Mouse (Mus musculus) gastrocnemius, adult 2 months (tissue): Measurements from ENCODE around the gene Tmem79. TPM values are rescaled to one million over a fixed set of nuclear protein-coding genes. Genes with fewer than 3 reads are reported as not detected.
"Not testable (repeated sequence)": the region's sequence is repeated elsewhere in the genome, so short reads cannot be mapped to it uniquely, and the experiment has no call there.

Source experiments
- DNase-seq: peaks from one replicate; pipeline ENCODE4 v3.0.0; 2022
- H3K27ac ChIP-seq: fragments of 200-600 bp; 2 replicates; pipeline ENCODE4 v1.8.1; 2022; ENCODE audit warnings: mild to moderate bottlenecking
- H3K4me3 ChIP-seq: fragments of 200-600 bp; 2 replicates; pipeline ENCODE4 v1.8.1; 2022; ENCODE audit warnings: mild to moderate bottlenecking, moderate library complexity
- CTCF ChIP-seq: fragments of 200-600 bp; IDR thresholded peaks from 2 replicates; pipeline ENCODE4 v1.8.1; 2022; ENCODE audit warnings: antibody characterized with exemption, mild to moderate bottlenecking, moderate library complexity
- intact Hi-C: fragments of 180-260 bp; cut with DNase I; formaldehyde crosslinking; loops from one replicate; pipeline ENCODE4 v1.15.1; 2025
- long read RNA-seq, 2 experiments: library from polyadenylated mRNA; stranded (forward); transcript quantifications; one replicate each; pipeline ENCODE4 v2.0.0; 2021
- total RNA-seq, 2 experiments: library from RNA; stranded (reverse); gene quantifications; 2 replicates each; pipeline ENCODE4 v1.2.3; 2021

Tmem79 gene
- total RNA-seq: 1 to 10 TPM; 2.0 to 2.1 TPM
- long read RNA-seq, experiment 1, partial matches to known transcripts: 0 of 5 reads
- long read RNA-seq, experiment 1, other reads (novel, unspliced or antisense): 5 of 5 reads
- long read RNA-seq, experiment 2, partial matches to known transcripts: 0 of 10 reads
- long read RNA-seq, experiment 2, other reads (novel, unspliced or antisense): 10 of 10 reads

DNA sequence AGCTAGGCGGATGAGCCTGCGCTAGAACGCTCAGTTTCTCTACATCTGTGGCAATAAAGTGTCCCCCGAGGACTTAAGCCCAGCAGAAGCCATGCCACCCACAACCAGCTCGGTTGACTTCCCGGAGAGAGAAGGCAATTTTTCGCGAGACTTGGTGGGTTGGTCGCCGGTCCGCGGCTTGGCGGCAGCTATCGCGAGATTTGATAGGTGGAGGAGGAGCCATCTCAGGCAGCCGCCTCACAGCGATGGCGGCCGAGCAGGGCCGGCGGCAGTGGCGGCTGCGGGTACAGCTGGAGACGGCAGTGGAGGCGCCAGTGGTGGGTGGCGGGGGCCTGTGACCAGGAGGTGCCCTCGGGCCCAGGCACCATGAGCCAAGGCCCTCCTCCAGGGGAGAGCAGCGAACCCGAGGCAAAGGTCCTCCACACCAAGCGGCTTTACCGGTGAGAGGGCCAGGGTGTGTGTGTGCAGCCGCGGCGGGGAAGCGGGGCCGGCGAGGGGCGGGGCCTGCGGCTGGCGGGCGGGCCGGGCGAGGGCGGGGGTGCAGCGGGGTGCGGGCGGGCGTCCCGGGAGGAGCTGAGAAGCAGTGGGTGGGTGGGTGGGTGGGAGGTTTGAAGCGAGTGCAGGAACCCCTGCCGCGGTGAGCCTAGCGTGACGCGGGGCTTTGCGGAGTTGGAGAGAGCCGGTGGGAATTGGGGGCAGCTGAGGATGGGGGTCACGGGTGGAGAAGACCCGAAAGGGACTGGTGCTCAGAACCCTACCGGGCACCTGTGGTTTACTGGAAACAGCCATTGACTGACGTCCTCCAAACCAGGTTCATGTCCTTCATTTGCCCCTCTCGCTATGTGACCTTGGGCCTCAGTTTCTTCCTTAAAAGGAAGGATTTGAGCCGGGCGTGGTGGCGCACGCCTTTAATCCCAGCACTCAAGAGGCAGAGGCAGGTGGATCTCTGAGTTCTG, at the start of gene Tmem79, which contains the start of gene Smg5:
Gene Tmem79 (minus strand): TSS at position 91 of the 956 bp plus-strand sequence.
Gene Smg5 (plus strand): TSS at position 203 of the 956 bp plus-strand sequence.
- Histone ChIP-seq H3K27ac (peak within 1 kb of the TSS; percentile 98), H3K4me3 (peak within 1 kb of the TSS; percentile 89)
- no peak for TF ChIP-seq CTCF
- intact Hi-C loops: no loop called here
- peak; percentile 98 for DNase-seq

DNA sequence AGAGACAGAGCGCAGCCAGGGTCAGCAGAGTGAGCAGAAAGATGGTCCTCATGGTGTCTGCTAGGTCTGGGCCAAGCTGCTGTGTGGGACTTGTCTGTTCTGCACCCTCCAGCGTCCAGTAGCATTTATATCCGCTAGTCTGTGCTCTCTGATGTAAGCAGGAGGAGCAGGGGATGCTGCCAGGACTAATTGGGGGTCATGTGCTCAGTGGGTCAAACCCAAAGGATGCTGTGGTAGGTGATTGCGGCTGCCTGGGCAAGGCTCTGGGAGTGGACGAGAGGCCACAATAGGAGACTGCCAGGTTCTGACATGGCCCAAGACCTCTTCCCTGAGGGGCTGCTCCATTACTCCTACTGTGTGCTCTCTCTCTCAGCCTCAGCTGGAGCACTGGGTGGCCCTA, 48.4 kb upstream of the Tmem79 start, which contains the start of gene Bglap:
Gene Bglap (minus strand): TSS at position 101 of the 400 bp plus-strand sequence.
- Histone ChIP-seq H3K4me3 (no peak within 1 kb of the TSS), H3K27ac (no peak within 1 kb of the TSS)
- TF ChIP-seq CTCF: no peak
- intact Hi-C loops: no loop called here
- no peak for DNase-seq

DNA sequence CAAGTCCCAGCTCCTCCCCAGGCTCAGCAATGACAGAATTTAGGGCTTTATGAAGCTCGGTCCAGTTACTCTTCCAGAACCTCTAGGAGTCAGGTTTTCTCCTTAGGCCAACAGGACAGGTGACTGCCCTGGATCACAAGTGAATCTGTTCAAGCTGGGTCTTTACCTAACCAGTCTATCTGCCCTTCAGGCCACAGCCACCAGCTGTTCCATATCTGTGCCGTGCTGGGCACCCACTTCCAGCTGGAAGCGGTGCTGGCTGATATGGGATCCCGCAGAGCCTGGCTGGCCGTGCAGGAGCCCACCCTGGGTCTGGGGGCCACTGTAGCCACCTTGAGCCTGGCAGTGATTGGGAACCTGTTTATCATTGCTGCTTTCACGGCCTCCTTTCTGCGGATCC, 46.4 kb upstream of the Tmem79 start:
- H3K4me3 ChIP-seq, DNase-seq, H3K27ac ChIP-seq, intact Hi-C loops: not testable (repeated sequence)

DNA sequence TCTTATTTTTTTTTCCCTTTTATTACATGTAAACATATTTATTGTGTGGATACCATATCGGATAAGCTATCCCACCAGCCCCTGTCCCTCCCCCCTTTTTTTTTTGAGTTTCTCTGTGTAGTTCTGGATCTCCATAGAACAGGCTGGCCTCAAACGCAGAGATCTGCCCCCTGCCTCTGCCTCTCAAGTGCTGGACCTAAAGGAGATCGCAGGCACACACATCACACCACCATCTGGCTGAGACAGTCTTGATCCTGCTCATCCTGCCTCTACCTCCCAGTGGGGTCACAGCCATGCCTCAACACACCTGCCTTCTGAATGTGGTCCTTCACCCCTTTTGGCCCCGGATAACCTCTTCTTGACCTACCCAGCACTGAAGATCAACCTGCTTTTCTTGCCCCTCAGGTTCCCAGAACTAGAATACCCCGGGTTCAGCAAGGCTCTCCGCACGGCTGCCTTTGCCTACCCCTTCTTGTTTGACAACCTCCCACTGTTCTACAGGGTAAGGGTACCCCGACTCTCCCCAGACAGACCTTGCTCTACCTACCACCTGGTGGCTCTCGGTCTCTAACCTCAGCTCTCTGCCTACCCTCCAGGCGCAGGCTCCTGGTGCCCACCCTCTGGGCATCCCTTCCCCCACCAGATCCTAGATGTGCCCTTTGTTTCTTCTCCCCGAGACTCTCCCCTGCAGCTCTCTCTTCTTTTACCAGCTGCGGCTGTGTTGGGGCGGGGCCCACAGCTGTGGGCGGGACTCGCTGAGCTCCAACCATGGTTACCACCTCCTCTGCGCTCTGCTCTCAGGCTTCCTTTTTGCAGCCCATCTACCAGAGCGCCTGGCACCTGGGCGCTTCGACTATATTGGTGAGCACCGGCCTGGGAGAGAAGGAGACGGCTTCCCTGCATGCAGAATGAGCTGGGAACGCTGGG, 45.7 kb upstream of the Tmem79 start:
- H3K4me3 ChIP-seq, DNase-seq, intact Hi-C loops, H3K27ac ChIP-seq: not testable (repeated sequence)

GRCm38 (mm10) chr3:88378599-88378998, 42.7 kb upstream of the Tmem79 start, which contains the start of gene Bglap2:
Gene Bglap2 (minus strand): TSS chr3:88378699.
- DNase-seq, intact Hi-C loops: not testable (repeated sequence)

GRCm38 (mm10) chr3:88376644-88377043, 40.7 kb upstream of the Tmem79 start:
- H3K27ac ChIP-seq, H3K4me3 ChIP-seq, intact Hi-C loops, DNase-seq: not testable (repeated sequence)

More at GRCm38 (mm10) chr3:88378599-88378998, 42.7 kb upstream of the Tmem79 start, which contains the start of gene Bglap2:
- H3K4me3 ChIP-seq, H3K27ac ChIP-seq: not testable (repeated sequence)

DNA sequence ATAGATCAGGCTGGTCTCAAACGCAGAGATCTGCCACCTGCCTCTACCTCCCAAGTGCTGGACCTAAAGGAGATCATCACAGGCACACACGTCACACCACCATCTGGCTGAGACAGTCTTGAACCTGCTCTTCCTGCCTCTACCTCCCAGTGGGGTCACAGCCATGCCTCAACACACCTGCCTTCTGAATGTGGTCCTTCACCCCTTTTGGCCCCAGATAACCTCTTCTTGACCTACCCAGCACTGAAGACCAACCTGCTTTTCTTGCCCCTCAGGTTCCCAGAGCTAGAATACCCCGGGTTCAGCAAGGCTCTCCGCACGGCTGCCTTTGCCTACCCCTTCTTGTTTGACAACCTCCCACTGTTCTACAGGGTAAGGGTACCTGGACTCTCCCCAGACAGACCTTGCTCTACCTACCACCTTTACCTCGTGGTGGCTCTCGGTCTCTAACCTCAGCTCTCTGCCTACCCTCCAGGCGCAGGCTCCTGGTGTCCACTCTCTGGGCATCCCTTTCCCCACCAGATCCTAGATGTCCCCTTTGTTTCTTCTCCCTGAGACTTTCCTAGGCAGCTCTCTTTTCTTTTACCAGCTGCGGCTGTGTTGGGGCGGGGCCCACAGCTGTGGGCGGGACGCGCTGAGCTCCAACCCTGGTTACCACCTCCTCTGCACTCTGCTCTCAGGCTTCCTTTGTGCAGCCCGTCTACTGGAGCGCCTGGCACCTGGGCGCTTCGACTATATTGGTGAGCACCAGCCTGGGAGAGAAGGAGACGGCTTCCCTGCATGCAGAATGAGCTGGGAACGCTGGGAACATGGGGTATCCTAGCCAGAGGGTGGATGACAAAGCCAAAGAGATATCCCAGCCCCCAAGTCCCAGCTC, 40.0 kb upstream of the Tmem79 start:
- intact Hi-C loops, DNase-seq, H3K4me3 ChIP-seq, H3K27ac ChIP-seq: not testable (repeated sequence)

- DNase-seq, H3K4me3 ChIP-seq, H3K27ac ChIP-seq, intact Hi-C loops: not testable (repeated sequence)
These were observed 36.7 kb upstream of the Tmem79 start, which contains the start of gene Bglap3 for GRCm38 (mm10) chr3:88372643-88373042. Gene Bglap3 (minus strand): TSS chr3:88372743.

DNA sequence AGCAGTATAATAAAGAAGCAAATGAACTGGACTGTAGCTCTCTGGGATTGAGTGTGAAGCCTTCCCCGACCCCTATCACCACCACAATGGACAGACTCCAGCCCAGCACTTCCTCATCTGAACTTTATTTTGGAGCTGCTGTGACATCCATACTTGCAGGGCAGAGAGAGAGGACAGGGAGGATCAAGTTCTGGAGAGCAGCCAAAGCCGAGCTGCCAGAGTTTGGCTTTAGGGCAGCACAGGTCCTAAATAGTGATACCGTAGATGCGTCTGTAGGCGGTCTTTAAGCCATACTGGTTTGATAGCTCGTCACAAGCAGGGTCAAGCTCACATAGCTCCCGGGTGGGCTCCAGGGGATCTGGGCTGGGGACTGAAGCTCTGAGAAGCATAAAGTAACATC, 32.6 kb upstream of the Tmem79 start:
- intact Hi-C loops, H3K27ac ChIP-seq, H3K4me3 ChIP-seq: not testable (repeated sequence)
- DNase-seq: peak; percentile 87

- H3K4me3 ChIP-seq, DNase-seq, intact Hi-C loops, H3K27ac ChIP-seq: not testable (repeated sequence)
These were observed 31.6 kb upstream of the Tmem79 start for GRCm38 (mm10) chr3:88367517-88367916.

- peak overlapping the region; percentile 35 for H3K4me3 ChIP-seq
- intact Hi-C loops, H3K27ac ChIP-seq: not testable (repeated sequence)
- DNase-seq: peak; percentile 54
These were observed 31.0 kb upstream of the Tmem79 start for GRCm38 (mm10) chr3:88366830-88367428.
